Mouse (Mus musculus) mammary gland, adult 2 months (tissue): Measurements from ENCODE around the gene Wfdc13. TPM values are rescaled to one million over a fixed set of nuclear protein-coding genes. Genes with fewer than 3 reads are reported as not detected.

Experiments used
- polyA plus RNA-seq: library from polyadenylated mRNA; depleted of rRNA; stranded (reverse); fragments of >200 nt; gene quantifications from 2 replicates; pipeline ENCODE4 v1.2.3, GENCODE M21; 2012; ENCODE audit warnings: low replicate concordance; rRNA removed

Gene Wfdc13
- polyA plus RNA-seq, result not detected in 2 replicates

DNA sequence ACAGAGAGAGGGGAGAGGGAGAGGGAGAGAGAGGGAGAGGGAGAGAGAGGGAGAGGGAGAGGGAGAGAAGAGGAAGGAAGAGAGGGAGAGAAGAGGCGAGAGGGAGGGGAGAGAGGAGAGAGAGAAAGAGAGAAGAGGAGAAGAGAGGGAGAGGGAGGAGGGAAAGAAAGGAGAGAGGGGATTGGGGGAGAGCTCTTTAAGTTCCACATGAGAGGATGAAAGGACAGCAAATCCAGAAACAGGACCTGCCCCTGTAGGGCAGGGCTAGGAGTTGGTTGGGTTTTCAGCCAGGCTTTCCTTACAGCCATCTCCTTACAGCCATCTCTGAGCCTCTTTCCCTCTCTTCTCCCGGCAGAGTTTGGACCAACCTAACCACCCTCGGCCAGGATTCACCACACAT is at the start of gene Wfdc13:
TSS of gene Wfdc13 (plus strand) at position 301 of the 400 bp plus-strand sequence.

GRCm38 (mm10) chr2:164638696-164639095 is 46.2 kb upstream of the Wfdc13 start, which contains the start of gene Wfdc16:
Gene Wfdc16, minus strand, starts transcription at chr2:164638796.

GRCm38 (mm10) chr2:164655858-164656257 is 29.0 kb upstream of the Wfdc13 start, which contains the start of gene Wfdc10:
Gene Wfdc10, plus strand, starts transcription at chr2:164656046.

DNA sequence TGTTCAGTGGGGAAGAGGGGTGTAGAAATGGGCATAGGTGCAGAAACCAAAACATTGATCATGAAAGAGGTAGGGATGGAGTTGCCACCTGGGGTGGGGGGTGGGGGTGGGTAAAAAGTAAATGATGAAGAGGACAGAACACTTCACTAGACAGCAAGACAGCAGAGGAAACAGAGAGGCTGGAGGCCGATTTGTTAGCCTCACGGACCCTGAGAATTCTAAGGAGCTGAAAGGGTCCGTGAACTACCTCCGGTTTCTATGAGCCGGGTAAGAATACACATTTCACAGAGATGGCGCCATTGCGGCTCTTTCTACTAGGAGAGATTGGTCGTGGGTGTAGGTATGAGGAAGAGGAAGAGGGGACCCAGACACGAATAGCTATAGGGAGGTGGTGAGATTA is 28.4 kb upstream of the Wfdc13 start, which contains the start of gene Wfdc9:
TSS of gene Wfdc9 (minus strand) at position 101 of the 400 bp plus-strand sequence.

GRCm38 (mm10) chr2:164673987-164674386 is 10.9 kb upstream of the Wfdc13 start, which contains the start of gene Wfdc11:
Gene Wfdc11, minus strand, starts transcription at chr2:164674087.

DNA sequence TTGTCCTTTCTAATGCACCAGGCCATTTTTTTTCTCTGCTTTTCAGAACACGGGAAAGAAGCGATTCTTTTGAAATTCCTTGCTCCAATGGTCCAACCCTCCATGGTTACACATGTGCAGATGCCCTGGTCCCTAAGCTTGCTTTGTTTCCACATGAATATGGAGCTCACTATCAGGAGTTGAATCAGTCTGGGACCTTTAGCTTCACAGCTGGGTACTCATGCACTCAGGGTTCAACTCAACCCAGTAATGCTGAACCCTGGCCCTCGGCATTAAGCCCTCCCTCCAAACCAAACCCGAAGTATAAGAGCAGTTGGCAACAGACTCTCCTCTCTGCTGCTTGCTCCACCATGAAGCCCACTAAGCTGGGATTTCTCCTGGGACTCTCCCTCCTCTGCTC is 13.3 kb downstream of the Wfdc13 start, which contains the start of gene Spint4:
TSS of gene Spint4 (plus strand) at position 301 of the 400 bp plus-strand sequence.

GRCm38 (mm10) chr2:164715005-164715404 is 30.1 kb downstream of the Wfdc13 start, which contains the start of gene Spint5:
Gene Spint5, plus strand, starts transcription at chr2:164715305.

Other genes with a start within 250 kb of the Wfdc13 start
- gene Sdc4, start 241.2 kb upstream of the Wfdc13 start, polyA plus RNA-seq, result 46.1 and 52.4 TPM in 2 replicates
- gene Sys1, start 228.1 kb upstream of the Wfdc13 start, polyA plus RNA-seq, result 117 and 254 TPM in 2 replicates
- gene Gm20458, start 224.1 kb upstream of the Wfdc13 start, polyA plus RNA-seq, result 37.3 and 40.5 TPM in 2 replicates
- not detected in 2 replicates for gene Trp53tg5, start 211.4 kb upstream of the Wfdc13 start, polyA plus RNA-seq
- gene Dbndd2, start 199.0 kb upstream of the Wfdc13 start, polyA plus RNA-seq, result 16.8 and 38.2 TPM in 2 replicates
- gene Pigt, start 187.6 kb upstream of the Wfdc13 start, polyA plus RNA-seq, result 120 and 165 TPM in 2 replicates
- gene Wfdc2, start 122.7 kb upstream of the Wfdc13 start, polyA plus RNA-seq, result 202 and 262 TPM in 2 replicates
- gene Spint3, start 111.6 kb upstream of the Wfdc13 start, polyA plus RNA-seq, result not detected in 2 replicates
- gene Wfdc6a, start 99.7 kb upstream of the Wfdc13 start, polyA plus RNA-seq, result not detected in 2 replicates
- gene Eppin, start 91.5 kb upstream of the Wfdc13 start, polyA plus RNA-seq, result not detected in 2 replicates
- not detected in 2 replicates for gene Wfdc6b, start 71.6 kb upstream of the Wfdc13 start, polyA plus RNA-seq
- gene Wfdc8, start 71.5 kb upstream of the Wfdc13 start, polyA plus RNA-seq, result not detected in 2 replicates
- not detected in 2 replicates for gene Wfdc16, start 46.3 kb upstream of the Wfdc13 start, polyA plus RNA-seq
- not detected in 2 replicates for gene Wfdc10, start 29.1 kb upstream of the Wfdc13 start, polyA plus RNA-seq
- gene Wfdc9, start 28.5 kb upstream of the Wfdc13 start, polyA plus RNA-seq, result not detected in 2 replicates
- not detected in 2 replicates for gene Wfdc11, start 11.0 kb upstream of the Wfdc13 start, polyA plus RNA-seq
- not detected in 2 replicates for gene Spint4, start 13.4 kb downstream of the Wfdc13 start, polyA plus RNA-seq
- not detected in 2 replicates for gene Spint5, start 30.2 kb downstream of the Wfdc13 start, polyA plus RNA-seq
- 0.87 and 2.8 TPM in 2 replicates for gene Wfdc3, start 60.8 kb downstream of the Wfdc13 start, polyA plus RNA-seq
- 13.4 and 63.8 TPM in 2 replicates for gene Dnttip1, start 60.9 kb downstream of the Wfdc13 start, polyA plus RNA-seq
- 14.8 and 17.3 TPM in 2 replicates for gene Ube2c, start 84.8 kb downstream of the Wfdc13 start, polyA plus RNA-seq
- 2.1 and 1,412 TPM in 2 replicates for gene Tnnc2, start 94.9 kb downstream of the Wfdc13 start, polyA plus RNA-seq
- 32.9 and 57.5 TPM in 2 replicates for gene Snx21, start 100.7 kb downstream of the Wfdc13 start, polyA plus RNA-seq
- gene Acot8, start 119.8 kb downstream of the Wfdc13 start, polyA plus RNA-seq, result 36.3 and 58.2 TPM in 2 replicates
- gene Zswim3, start 120.0 kb downstream of the Wfdc13 start, polyA plus RNA-seq, result 2.7 and 4.5 TPM in 2 replicates
- gene Zswim1, start 137.6 kb downstream of the Wfdc13 start, polyA plus RNA-seq, result 14.4 and 16.0 TPM in 2 replicates
- gene Spata25, start 143.4 kb downstream of the Wfdc13 start, polyA plus RNA-seq, result 0.22 TPM in 1 of 2 replicates, not detected in the other
- 329 and 398 TPM in 2 replicates for gene Ctsa, start 147.8 kb downstream of the Wfdc13 start, polyA plus RNA-seq
- gene Neurl2, start 148.3 kb downstream of the Wfdc13 start, polyA plus RNA-seq, result 11.2 and 17.7 TPM in 2 replicates
- 327 and 423 TPM in 2 replicates for gene Pltp, start 172.6 kb downstream of the Wfdc13 start, polyA plus RNA-seq
- 28.2 and 59.8 TPM in 2 replicates for gene Pcif1, start 194.2 kb downstream of the Wfdc13 start, polyA plus RNA-seq
- 33.2 and 49.0 TPM in 2 replicates for gene Zfp335, start 226.7 kb downstream of the Wfdc13 start, polyA plus RNA-seq